Mouse (Mus musculus) limb, embryonic 11.5 days (tissue): ENCODE measurements around the gene Gm9958. TPM values are rescaled to one million over a fixed set of nuclear protein-coding genes. Genes with fewer than 3 reads are reported as not detected.

ENCODE experiments used
- ATAC-seq: fragments of 200-750 bp; cut with Nextera tagmentation; 2 replicates; pipeline ENCODE4 v1.8.0; 2017; ENCODE audit warnings: low read depth; ENCODE audit not compliant: insufficient number of reproducible peaks, low FRiP score, low TSS enrichment
- DNase-seq: peaks from one replicate; pipeline ENCODE4 v3.0.0-alpha.2; 2015; ENCODE audit warnings: low spot score
- H3K27ac ChIP-seq: fragments of 300-500 bp; sonication (generic); replicated peaks from 2 replicates; pipeline ENCODE4 v1.5.1; 2014; ENCODE audit warnings: low read depth, mild to moderate bottlenecking, low read length
- H3K27me3 ChIP-seq: fragments of 300-500 bp; sonication (generic); 2 replicates; pipeline ENCODE4 v1.6.1; 2014; ENCODE audit warnings: mild to moderate bottlenecking, low read length, mixed read lengths; ENCODE audit not compliant: control insufficient read depth, insufficient read depth
- H3K36me3 ChIP-seq: fragments of 300-500 bp; sonication (generic); 2 replicates; pipeline ENCODE4 v1.6.1; 2014; ENCODE audit warnings: mild to moderate bottlenecking, low read length, moderate library complexity, mixed read lengths; ENCODE audit not compliant: control insufficient read depth, insufficient read depth
- H3K4me1 ChIP-seq: fragments of 300-500 bp; sonication (generic); 2 replicates; pipeline ENCODE4 v1.6.1; 2014; ENCODE audit warnings: low read length, mixed read lengths; ENCODE audit not compliant: control insufficient read depth, insufficient read depth
- H3K4me2 ChIP-seq: fragments of 300-500 bp; sonication (generic); 2 replicates; pipeline ENCODE4 v1.6.1; 2014; ENCODE audit warnings: low read depth, mild to moderate bottlenecking, moderate library complexity; ENCODE audit not compliant: severe bottlenecking
- H3K4me3 ChIP-seq: fragments of 300-500 bp; sonication (generic); 2 replicates; pipeline ENCODE4 v1.5.1; 2014; ENCODE audit warnings: low read depth, low read length
- H3K9ac ChIP-seq: fragments of 300-500 bp; sonication (generic); 2 replicates; pipeline ENCODE4 v1.6.1; 2014; ENCODE audit warnings: mild to moderate bottlenecking, low read length
- H3K9me3 ChIP-seq: fragments of 300-500 bp; sonication (generic); 2 replicates; pipeline ENCODE4 v1.6.1; 2016; ENCODE audit warnings: low read length; ENCODE audit not compliant: control insufficient read depth
- WGBS: fragments of 180-500 bp; shearing (Covaris S2); extraction: QIAGEN DNeasy Blood & Tissue Kit; methylation state at CpG from one replicate; pipeline ENCODE4 v1.1.7; 2014; 5-methylcytosine and 5-hydroxymethylcytosine counted together
- polyA plus RNA-seq: library from polyadenylated mRNA; unstranded; fragments of >200 nt; fragmentation: Nextera tagmentation; extraction: Ambion mirVana; gene quantifications from 2 replicates; pipeline ENCODE4 v1.2.1, GENCODE M21; 2014

Gene Gm9958
- polyA plus RNA-seq, 1 experiment from 2014 or later = 4.9 TPM

GRCm38 (mm10) chr5:90383080-90383479 is 16.1 kb downstream of the Gm9958 start:
- 48% methylated on average over 1 of the region's 1 CpGs for WGBS
- Histone ChIP-seq H3K9ac (no peak overlapping the region), H3K36me3 (no peaks in the 10 kb centered on the region), H3K4me1 (no peaks in the 10 kb centered on the region), H3K4me2 (no peak overlapping the region), H3K4me3 (no peak overlapping the region), H3K27ac (no peak overlapping the region), H3K27me3 (no peaks in the 10 kb centered on the region), H3K9me3 (no peaks in the 10 kb centered on the region)
- ATAC-seq (no peak), DNase-seq (no peak)

- Histone ChIP-seq H3K4me3 (no peak overlapping the region), H3K9ac (no peak overlapping the region), H3K36me3 (no peaks in the 10 kb centered on the region), H3K4me2 (no peak overlapping the region), H3K27ac (no peak overlapping the region), H3K9me3 (no peaks in the 10 kb centered on the region), H3K4me1 (no peaks in the 10 kb centered on the region), H3K27me3 (no peaks in the 10 kb centered on the region)
- ATAC-seq (no peak), DNase-seq (no peak)
- WGBS = 69% methylated on average over 5 of the region's 5 CpGs
Measured at GRCm38 (mm10) chr5:90393764-90394163, 26.8 kb downstream of the Gm9958 start.

GRCm38 (mm10) chr5:90394322-90394721 is 27.3 kb downstream of the Gm9958 start:
- Histone ChIP-seq H3K9me3 (no peaks in the 10 kb centered on the region), H3K36me3 (no peaks in the 10 kb centered on the region), H3K27ac (no peak overlapping the region), H3K4me1 (no peaks in the 10 kb centered on the region), H3K9ac (no peak overlapping the region), H3K4me3 (no peak overlapping the region), H3K27me3 (no peaks in the 10 kb centered on the region), H3K4me2 (no peak overlapping the region)
- DNase-seq = no peak
- no peak for ATAC-seq
- 81% methylated on average over 4 of the region's 4 CpGs for WGBS

GRCm38 (mm10) chr5:90396817-90397216 is 29.8 kb downstream of the Gm9958 start:
- Histone ChIP-seq H3K27ac (no peak overlapping the region), H3K9ac (no peak overlapping the region), H3K9me3 (no peaks in the 10 kb centered on the region), H3K27me3 (no peaks in the 10 kb centered on the region), H3K4me1 (no peaks in the 10 kb centered on the region), H3K4me2 (no peak overlapping the region), H3K36me3 (no peaks in the 10 kb centered on the region), H3K4me3 (no peak overlapping the region)
- DNase-seq (no peak), ATAC-seq (no peak)
- WGBS = 89% methylated on average over 4 of the region's 4 CpGs

- H3K9me3 ChIP-seq = no peaks in the 10 kb centered on the region
- ATAC-seq (no peak), DNase-seq (no peak)
- H3K4me2 ChIP-seq = no peak overlapping the region
- no peaks in the 10 kb centered on the region for H3K4me1 ChIP-seq
- H3K27ac ChIP-seq = no peak overlapping the region
- WGBS = 90% methylated on average over 4 of the region's 4 CpGs
- H3K4me3 ChIP-seq = no peak overlapping the region
- H3K27me3 ChIP-seq = no peaks in the 10 kb centered on the region
- H3K9ac ChIP-seq = no peak overlapping the region
- no peaks in the 10 kb centered on the region for H3K36me3 ChIP-seq
Measured at GRCm38 (mm10) chr5:90405210-90405609, 38.2 kb downstream of the Gm9958 start.

- Histone ChIP-seq H3K4me3 (no peak overlapping the region), H3K9me3 (no peaks in the 10 kb centered on the region), H3K27ac (no peak overlapping the region), H3K9ac (no peak overlapping the region), H3K4me2 (no peak overlapping the region), H3K27me3 (no peaks in the 10 kb centered on the region), H3K4me1 (no peaks in the 10 kb centered on the region), H3K36me3 (no peaks in the 10 kb centered on the region)
- ATAC-seq (no peak), DNase-seq (no peak)
- WGBS = 87% methylated on average over 8 of the region's 8 CpGs
Measured at GRCm38 (mm10) chr5:90414142-90414924, 47.3 kb downstream of the Gm9958 start.

- H3K9me3 ChIP-seq = no peaks in the 10 kb centered on the region
- H3K4me2 ChIP-seq = no peak overlapping the region
- no peak overlapping the region for H3K27ac ChIP-seq
- 62% methylated on average over 6 of the region's 6 CpGs for WGBS
- ATAC-seq (no peak), DNase-seq (no peak)
- H3K4me3 ChIP-seq = no peak overlapping the region
- H3K27me3 ChIP-seq = no peaks in the 10 kb centered on the region
- no peaks in the 10 kb centered on the region for H3K36me3 ChIP-seq
- H3K9ac ChIP-seq = no peak overlapping the region
- no peaks in the 10 kb centered on the region for H3K4me1 ChIP-seq
Measured at GRCm38 (mm10) chr5:90414925-90415295, 47.9 kb downstream of the Gm9958 start.
